Mouse (Mus musculus): ENCODE measurements around the gene Rela.

DNA sequence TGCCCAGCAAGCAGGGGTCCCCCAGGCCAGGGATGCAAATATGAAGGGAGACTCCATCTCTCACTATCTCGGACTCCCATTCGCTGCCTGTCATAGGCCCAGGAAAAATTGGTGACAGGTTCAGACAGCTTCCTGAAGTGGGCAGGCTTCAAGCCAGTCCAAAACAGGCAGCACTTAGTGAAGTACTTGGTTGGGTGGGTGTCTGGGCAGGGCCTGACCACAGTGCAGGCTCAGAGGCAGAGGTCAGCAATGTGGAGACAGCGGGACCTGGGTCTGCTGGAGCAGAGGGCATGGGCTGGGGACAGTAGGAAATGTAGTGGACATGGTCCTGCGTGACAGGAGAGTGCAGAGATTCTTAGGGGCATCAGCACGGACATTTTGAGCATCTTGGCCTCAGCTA, 54.3 kb downstream of the Rela start:
- TF ChIP-seq CTCF (IDR thresholded peaks at IDR 0.05; ENCODE audit: borderline replicate concordance, extremely low read depth, insufficient read depth, insufficient read length) (no peak), POLR2A (IDR thresholded peaks at IDR 0.05; ENCODE audit: borderline replicate concordance, extremely low read depth, insufficient read depth, insufficient read length, poor library complexity, severe bottlenecking) (no peak)
